Mouse (Mus musculus) liver, adult 2 months (tissue): ENCODE measurements at regions not wholly inside any gene's neighbourhood (a gene's known extent, or its start where the extent isn't known, plus 50 kb on each side); places are given as distances from the start of the nearest gene placed in this dataset.

Experiments
- CTCF ChIP-seq: fragments of 200-500 bp; IDR thresholded peaks from 2 replicates; pipeline ENCODE4 v1.5.1; 2011; ENCODE audit warnings: low read depth, low read length, control low read depth
- POLR2A ChIP-seq: fragments of 200-500 bp; IDR thresholded peaks from 2 replicates; pipeline ENCODE4 v1.6.1; 2011; ENCODE audit warnings: low read length, control low read depth; ENCODE audit not compliant: insufficient read depth; ENCODE audit errors: extremely low read depth

GRCm38 (mm10) chr1:181291202-181291601 is 61.2 kb upstream of the Cnih3 start:
- TF ChIP-seq POLR2A: no peak
- no peak for TF ChIP-seq CTCF
